ENCODE assay signal across 8 mouse cellular contexts in the genomic region with DNA sequence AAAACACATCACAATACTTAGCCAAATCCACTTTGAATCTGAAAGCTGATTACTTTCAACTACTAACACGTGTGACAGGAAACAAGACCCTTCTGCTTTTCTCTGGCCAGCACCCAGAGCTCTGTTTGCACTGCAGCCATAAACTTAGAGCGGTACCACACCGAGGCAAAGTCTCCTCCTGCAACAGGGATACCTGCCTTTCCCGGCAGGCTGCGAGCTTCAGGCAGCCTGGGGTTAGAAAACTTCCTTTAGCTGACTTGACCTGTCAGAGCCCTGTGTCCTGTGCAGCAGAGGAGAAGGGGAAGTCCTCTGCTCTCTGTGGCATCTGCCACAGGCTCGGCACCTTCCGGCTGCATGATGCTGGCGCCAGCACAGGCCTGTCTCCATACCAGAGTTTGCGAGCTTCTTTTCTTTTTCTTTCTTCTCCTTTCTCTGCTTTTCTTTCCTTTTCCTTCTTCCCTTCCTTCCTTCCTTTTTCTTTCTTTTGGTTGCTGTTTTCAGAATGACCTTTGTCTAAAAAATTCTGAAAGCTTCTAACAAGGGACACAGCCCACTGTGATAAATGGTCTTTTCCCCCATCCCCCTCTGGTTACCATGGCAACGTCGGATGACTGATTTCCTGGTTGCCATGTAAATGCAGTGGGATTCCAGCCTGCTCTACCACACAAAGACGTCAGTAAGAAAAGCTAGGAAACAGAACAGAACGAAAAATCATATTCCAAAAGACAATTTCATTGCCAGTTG. TPM values are rescaled to one million over a fixed set of nuclear protein-coding genes. Genes with fewer than 3 reads are reported as not detected.
DNase-seq lines count a peak whose midpoint lies in the region; ATAC-seq lines count a peak whose summit lies in the region.

No protein-coding gene starts in this region.

- intact Hi-C loops in gastrocnemius, postnatal 14 days (cut with DNase I; ENCODE audit: low total_unique reads) = no loop called here
- intact Hi-C loops in left cerebral cortex, postnatal 10 days (cut with DNase I) = loop anchor here (5.0 to 10.0 kb wide), 2 partner anchors 41 to 282 kb away; no protein-coding TSS in a partner anchor

- ATAC-seq in common myeloid progenitor, adult 5-6 weeks (replicated peaks; ENCODE audit: low read depth, poor library complexity, severe bottlenecking) = peak; percentile 64
- ATAC-seq in megakaryocyte, adult 5-6 weeks (ENCODE audit: poor library complexity, severe bottlenecking) = peak; percentile 75
- ATAC-seq in erythroblast, adult 5-6 weeks (replicated peaks; ENCODE audit: low FRiP score, poor library complexity, severe bottlenecking) = no peak

- DNase-seq in adrenal gland, adult (ENCODE audit: inconsistent age in 2 of 2, low spot score in 1 of 2) = peak; percentile 67 to 92
- peak; percentile 45 for DNase-seq in gastrocnemius, postnatal 14 days
- peak; percentile 94 for DNase-seq in induced T-regulatory cell, adult 2 months (ENCODE audit: low read depth)
- DNase-seq in left cerebral cortex, postnatal 10 days (ENCODE audit: extremely low spot score in 1 of 2, low spot score in 2 of 2) = peak; percentile 89 to 92
- peak; percentile 68 to 83 for DNase-seq in right cerebral cortex, postnatal 36 days (ENCODE audit: low spot score in 2 of 2)

RNA-seq across cellular contexts. Expression of a gene that starts 9.4 kb away (rescaled TPM):
- total RNA-seq in common myeloid progenitor, adult 5-6 weeks (2017) = 38.7 TPM in 2 replicates
- 10 to 100 TPM in 1 of 2 experiments, 1 to 10 TPM in 1; 9.7 to 14.2 TPM for total RNA-seq in gastrocnemius, postnatal 14 days (2021)
- total RNA-seq in left cerebral cortex, postnatal 10 days (2021) = 100 to 1,000 TPM; 521 to 543 TPM
- 165 and 177 TPM in 2 replicates for total RNA-seq in megakaryocyte, adult 5-6 weeks (2015)
- total RNA-seq in megakaryocyte, adult 5-6 weeks (2017) = 74.5 and 87.6 TPM in 2 replicates
- total RNA-seq in erythroblast, adult 5-6 weeks (2015; ENCODE audit: low replicate concordance) = 8.6 and 44.8 TPM in 2 replicates
- 6.6 and 11.4 TPM in 2 replicates for total RNA-seq in erythroblast, adult 5-6 weeks (2017; ENCODE audit: low replicate concordance)
